Mouse (Mus musculus): ENCODE measurements around the gene Ankrd34a. TPM values are rescaled to one million over a fixed set of nuclear protein-coding genes. Genes with fewer than 3 reads are reported as not detected.

Ankrd34a gene
- 30.7 and 38.3 TPM in 2 replicates for polyA plus RNA-seq (2021; fragmentation: Nextera tagmentation)
- long read RNA-seq, experiment 1, transcript Ankrd34a-201 (2 exons, 2,583 nt), result major isoform, 16 of 24 reads
- long read RNA-seq, experiment 1, partial matches to known transcripts, result 6 of 24 reads
- long read RNA-seq, experiment 1, other reads (novel, unspliced or antisense), result 2 of 24 reads
- long read RNA-seq, experiment 2, transcript Ankrd34a-201 (2 exons, 2,583 nt), result major isoform, 90 of 113 reads
- long read RNA-seq, experiment 2, partial matches to known transcripts, result 1 of 113 reads
- long read RNA-seq, experiment 2, other reads (novel, unspliced or antisense), result 22 of 113 reads

DNA sequence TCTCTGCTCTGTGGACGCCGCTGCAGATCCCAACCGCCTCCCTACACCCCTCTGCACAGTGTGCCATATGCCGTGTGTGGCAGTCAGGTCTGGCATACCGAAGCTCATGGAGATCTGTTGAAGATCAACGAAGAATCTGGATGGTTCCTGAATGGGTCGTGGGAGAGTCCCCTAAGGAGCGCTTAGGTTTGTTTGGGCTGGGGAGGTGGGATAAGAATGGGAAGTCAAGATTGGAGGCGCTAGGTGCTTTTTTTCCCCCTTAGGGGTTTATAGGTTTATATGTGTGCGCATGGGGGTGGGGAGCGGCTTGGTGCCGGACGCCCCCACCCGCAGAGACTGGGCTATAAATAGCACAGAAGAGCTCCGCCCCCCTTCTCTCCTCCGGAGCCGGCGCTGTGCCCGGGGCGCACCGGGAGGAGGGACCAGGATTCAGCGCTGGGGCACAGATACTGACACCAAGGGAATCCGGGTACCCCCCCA is at the start of gene Ankrd34a:
Gene Ankrd34a (plus strand): TSS at position 409 of the 480 bp plus-strand sequence.

DNA sequence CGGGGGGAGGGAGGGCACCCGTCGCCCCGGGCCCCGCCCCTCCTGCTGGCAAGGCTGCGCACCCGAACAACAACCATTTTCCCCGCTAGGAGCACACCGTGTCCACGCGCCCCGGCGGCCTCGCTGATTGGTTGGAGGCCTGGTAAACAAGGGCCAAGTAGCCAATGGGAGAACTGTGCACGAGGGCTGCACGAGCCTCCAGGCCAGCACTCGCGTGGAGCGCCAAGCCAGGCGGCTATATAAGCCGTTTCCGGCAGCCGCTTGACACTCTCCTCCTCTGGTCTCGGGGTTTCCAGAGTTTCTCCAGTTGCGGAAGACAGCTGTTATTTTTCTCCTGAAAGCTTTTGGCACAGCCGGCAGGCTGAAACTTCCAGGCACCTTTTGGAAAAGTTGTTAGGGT is 38.7 kb upstream of the Ankrd34a start, which contains the start of gene Txnip:
Gene Txnip (plus strand): TSS at position 264 of the 400 bp plus-strand sequence.

DNA sequence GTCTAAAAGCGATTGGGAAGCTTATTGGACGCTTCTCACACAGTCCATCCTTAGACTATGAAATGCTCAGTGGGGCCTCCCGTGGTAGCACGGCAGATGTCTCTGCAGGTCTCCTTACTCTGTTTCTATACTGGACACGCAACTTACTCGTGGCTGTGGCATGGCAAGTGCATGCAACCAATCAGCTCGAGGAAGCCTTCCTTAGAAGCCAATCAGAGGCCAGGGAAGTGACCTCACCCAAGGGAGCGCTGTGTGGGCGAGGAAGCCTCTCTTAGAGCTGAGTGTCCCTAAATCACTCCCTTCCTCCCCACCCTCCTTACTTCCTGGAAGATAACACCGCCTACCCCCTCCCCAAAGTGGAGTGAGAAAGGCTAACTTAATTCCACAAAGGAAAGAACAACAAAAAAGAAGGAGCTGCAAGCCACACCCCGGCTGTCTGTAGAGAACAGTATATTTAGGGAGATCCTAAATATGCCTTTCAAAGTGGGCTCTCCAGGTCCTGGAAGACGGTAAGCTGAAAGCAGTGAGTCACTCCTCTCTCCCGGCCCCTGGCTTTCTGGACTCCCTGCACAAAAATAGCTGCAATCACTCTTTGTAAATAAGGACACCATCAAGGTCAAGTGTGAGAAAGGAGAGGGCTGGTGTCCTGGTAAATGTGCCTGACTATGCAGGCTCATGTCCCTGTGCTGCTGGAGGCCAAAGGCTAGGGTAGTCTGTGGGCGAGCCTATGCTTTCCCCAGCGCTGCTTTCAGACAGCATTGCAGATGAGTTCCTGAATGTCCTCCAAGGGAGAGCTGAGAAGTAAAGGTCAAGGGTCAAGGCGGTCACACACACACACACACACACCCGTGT is 19.5 kb upstream of the Ankrd34a start, which contains the start of gene Gm16253:
Gene Gm16253 (plus strand): TSS at position 295 of the 852 bp plus-strand sequence.

DNA sequence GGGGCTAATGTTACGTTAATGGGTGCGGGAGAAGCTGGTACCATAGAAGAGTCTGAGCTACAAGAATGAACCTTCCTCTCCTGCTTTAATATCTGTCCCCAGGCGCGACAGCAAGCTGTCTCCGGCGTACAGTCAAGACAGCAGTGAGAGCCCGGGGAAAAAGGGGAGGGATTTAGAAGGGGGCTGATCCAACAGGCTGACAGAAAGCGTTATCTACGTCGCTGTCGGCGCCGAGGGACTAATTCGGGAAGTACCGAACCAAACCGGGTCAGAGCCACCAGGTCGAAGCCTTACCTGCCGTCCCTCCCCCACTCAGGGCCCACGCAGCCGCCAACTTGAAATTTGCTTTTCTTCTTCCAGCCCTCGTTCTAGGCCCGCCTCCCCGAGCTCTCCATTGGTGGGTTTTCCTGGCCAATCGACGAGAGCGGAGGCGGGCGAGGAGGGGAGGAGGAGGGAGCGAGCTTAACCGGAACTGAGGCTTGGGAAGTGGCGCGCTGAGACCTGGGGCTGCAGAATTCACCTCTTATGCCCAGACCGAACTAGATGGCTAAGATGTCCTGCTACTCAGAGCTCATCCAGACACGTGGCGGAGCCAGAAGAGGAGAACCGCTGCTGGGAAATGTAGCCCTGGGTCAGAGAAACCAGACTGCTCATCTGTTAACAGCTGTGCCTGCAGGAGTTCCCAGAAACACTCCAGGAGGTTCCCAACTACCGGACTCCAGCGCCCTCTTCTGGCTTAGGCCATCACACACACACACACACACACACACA is 2.5 kb upstream of the Ankrd34a start, which contains the start of gene Polr3gl:
Gene Polr3gl (minus strand): TSS at position 392 of the 771 bp plus-strand sequence.

DNA sequence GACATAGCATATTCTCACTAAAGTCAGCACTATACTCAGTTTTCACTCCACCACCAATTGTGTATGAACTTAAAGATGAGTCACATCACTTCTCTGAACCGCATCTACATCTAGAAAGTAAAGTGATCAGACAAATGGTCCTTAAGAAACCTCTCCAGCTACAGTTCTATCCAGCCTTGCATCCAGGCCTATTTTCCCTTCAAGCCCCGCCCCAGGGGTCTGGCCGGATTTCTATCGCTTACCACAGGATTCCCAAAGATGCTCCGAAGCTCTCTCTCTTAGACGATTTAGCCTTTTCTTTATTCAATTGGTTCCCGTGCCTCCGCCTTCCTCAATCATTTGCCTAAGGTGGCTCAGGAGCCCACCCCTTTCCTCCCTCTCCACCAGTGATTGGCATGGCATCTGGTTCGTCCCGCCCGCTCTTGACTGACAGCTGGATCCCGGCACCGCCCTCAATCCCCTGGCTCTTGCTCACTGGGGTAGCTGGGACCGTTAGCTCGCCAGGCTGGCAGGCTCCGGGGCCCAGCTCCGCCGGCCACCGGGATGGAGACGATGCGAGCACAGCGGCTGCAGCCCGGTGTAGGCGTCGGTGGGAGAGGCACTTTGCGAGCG is 4.3 kb downstream of the Ankrd34a start, which contains the start of gene Lix1l:
Gene Lix1l (plus strand): TSS at position 511 of the 612 bp plus-strand sequence.

DNA sequence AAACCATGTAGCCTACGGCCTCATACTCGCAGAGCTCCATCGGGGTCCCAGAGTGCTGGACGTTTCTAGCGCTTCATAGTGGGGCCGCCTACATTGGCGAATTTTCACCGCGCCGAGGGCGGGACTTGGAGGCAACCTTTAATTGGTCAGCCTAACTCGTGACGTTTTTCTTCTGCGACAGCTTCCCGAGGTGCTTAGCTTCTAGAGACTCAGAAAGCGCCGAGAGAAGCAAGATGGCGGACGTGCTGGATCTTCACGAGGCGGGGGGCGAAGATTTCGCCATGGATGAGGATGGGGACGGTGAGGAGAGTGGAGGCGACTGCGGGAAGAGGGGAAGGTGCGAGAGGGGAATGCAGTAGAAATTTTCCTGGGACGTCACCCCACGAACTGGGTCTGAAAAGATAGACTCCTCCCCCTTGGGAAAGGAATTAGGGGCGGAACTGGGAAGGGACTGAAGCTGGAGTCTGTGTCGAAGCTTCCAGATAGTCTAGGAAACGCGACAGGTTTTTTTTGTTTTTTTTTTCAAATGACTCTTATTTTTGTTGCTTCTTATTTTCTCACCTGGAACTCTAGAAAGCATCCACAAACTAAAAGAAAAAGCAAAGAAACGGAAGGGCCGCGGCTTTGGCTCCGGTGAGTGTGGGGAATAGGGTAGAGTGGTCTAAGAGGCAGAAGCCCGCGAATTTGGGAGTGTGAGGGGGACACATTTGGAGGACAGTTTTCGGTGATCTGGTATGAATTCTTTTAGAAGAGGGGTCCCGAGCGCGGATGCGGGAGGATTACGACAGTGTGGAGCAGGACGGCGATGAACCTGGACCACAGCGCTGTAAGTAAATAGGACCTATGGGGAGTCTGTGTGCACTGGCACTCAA is 33.5 kb downstream of the Ankrd34a start, which contains the start of gene Rbm8a:
Gene Rbm8a (plus strand): TSS at position 205 of the 872 bp plus-strand sequence.

DNA sequence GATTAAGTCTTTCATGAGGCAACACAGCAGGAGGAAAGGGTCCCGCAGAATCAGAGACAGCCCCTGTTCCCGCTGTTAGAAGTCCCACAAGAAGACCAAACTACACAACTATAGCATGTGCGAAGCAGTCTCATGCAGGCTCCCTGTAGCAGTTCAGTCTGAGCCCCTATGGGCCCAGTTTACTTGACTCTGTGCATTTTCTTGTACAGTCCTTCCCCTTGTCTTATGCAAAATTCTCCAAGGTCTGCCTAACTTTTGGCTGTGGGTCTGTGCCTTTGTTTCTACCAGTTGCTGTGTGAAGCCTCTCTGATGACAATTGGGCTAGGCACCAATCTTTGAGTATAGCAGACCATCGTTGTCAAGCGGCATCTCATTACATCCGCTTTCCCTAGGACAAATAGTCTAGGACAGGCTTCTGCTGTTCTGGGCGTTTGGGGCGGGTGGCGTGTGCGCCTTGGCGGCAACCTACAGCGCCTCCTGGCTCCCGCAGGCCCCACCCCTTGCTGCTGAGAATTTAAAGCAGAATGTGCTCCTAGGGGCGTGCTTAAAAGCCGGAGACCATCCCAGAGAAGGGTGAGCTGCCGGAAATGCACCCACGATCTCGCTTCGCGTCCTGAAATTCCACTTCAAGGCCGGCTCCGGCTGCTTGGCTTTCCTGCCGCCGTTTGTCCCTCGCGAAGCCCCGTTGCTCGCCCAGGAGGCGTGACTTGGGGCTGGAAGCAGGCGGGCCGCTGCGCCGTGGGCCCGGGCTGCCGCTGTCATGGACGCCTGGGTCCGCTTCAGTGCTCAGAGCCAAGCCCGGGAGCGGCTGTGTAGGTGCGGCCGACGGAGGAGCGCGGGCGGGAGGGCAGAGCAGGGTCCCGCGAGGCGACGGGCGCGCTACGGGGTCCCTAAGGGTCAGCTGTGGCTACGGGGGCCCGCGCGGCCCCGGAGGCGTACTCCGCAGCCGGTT is 38.8 kb downstream of the Ankrd34a start, which contains the start of the genes Pex11b and Gm42957:
Gene Pex11b (plus strand): TSS at position 449 of the 952 bp plus-strand sequence.
Gene Gm42957 (plus strand): TSS at position 547 of the 952 bp plus-strand sequence.

DNA sequence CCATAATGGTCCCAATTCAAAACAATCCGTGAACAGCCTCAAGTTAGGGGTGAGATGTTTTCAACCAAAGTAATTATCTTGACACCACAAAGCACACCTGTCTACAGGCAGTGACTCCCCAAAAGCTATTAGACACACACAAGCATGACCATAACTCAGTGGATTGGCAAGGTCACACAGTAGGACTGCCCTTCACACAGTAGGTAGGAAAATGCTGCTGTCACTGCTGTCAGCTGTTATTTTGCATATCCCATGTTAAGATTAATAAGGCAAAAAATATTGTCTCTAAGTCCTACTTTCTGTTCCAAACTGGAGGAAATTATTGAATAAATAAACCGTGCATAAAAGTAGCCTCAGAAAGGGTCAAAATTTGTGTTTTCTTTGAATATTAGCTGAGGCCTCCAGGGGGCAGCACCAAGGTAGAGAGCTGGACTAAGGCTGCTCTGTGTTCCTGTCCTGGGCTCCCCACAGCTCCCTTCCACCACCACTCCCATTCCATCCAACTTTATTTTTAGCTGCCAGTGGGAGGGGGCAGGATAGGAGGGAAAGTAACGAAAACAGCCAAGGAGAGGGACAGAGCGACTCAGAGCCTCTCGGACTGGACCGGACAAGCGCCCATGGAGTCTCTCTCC is 48.7 kb downstream of the Ankrd34a start, which contains the start of gene Itga10:
Gene Itga10 (plus strand): TSS at position 567 of the 632 bp plus-strand sequence.

Other genes with a start within 250 kb of the Ankrd34a start
- gene BC107364, start 144.3 kb upstream of the Ankrd34a start, polyA plus RNA-seq (2021; fragmentation: Nextera tagmentation), result 0.14 TPM in 1 of 2 replicates, not detected in the other
- 0.19 and 0.55 TPM in 2 replicates for gene Hfe2, start 71.5 kb upstream of the Ankrd34a start, polyA plus RNA-seq (2021; fragmentation: Nextera tagmentation)
- 5.2 and 6.2 TPM in 2 replicates for gene Txnip, start 38.7 kb upstream of the Ankrd34a start, polyA plus RNA-seq (2021; fragmentation: Nextera tagmentation)
- gene Gm16253, start 19.7 kb upstream of the Ankrd34a start, polyA plus RNA-seq (2021; fragmentation: Nextera tagmentation), result 0.30 and 0.41 TPM in 2 replicates
- gene Polr3gl, start 2.5 kb upstream of the Ankrd34a start, polyA plus RNA-seq (2021; fragmentation: Nextera tagmentation), result 17.9 and 18.7 TPM in 2 replicates
- gene Lix1l, start 4.5 kb downstream of the Ankrd34a start, polyA plus RNA-seq (2021; fragmentation: Nextera tagmentation), result 1.2 and 1.4 TPM in 2 replicates
- 22.5 and 30.1 TPM in 2 replicates for gene Rbm8a, start 33.3 kb downstream of the Ankrd34a start, polyA plus RNA-seq (2021; fragmentation: Nextera tagmentation)
- 106 and 113 TPM in 2 replicates for gene Pex11b, start 38.7 kb downstream of the Ankrd34a start, polyA plus RNA-seq (2021; fragmentation: Nextera tagmentation)
- gene Gm42957, start 38.8 kb downstream of the Ankrd34a start, polyA plus RNA-seq (2021; fragmentation: Nextera tagmentation), result not detected in 2 replicates
- 0.06 and 0.10 TPM in 2 replicates for gene Itga10, start 48.9 kb downstream of the Ankrd34a start, polyA plus RNA-seq (2021; fragmentation: Nextera tagmentation)
- 3.0 and 3.7 TPM in 2 replicates for gene Ankrd35, start 73.5 kb downstream of the Ankrd34a start, polyA plus RNA-seq (2021; fragmentation: Nextera tagmentation)
- gene Pias3, start 99.7 kb downstream of the Ankrd34a start, polyA plus RNA-seq (2021; fragmentation: Nextera tagmentation), result 11.7 and 11.8 TPM in 2 replicates
- 11.9 and 12.1 TPM in 2 replicates for gene Nudt17, start 111.9 kb downstream of the Ankrd34a start, polyA plus RNA-seq (2021; fragmentation: Nextera tagmentation)
- 18.7 and 19.0 TPM in 2 replicates for gene Polr3c, start 131.0 kb downstream of the Ankrd34a start, polyA plus RNA-seq (2021; fragmentation: Nextera tagmentation)
- 32.6 and 38.0 TPM in 2 replicates for gene Rnf115, start 131.0 kb downstream of the Ankrd34a start, polyA plus RNA-seq (2021; fragmentation: Nextera tagmentation)
- not detected in 2 replicates for gene Pdzk1, start 232.6 kb downstream of the Ankrd34a start, polyA plus RNA-seq (2021; fragmentation: Nextera tagmentation)
- gene Cd160, start 232.7 kb downstream of the Ankrd34a start, polyA plus RNA-seq (2021; fragmentation: Nextera tagmentation), result 0.09 and 0.10 TPM in 2 replicates

Measured in layer of hippocampus, adult 6 months (tissue).